ENCODE assay signal across 14 mouse cellular contexts in the genomic region with DNA sequence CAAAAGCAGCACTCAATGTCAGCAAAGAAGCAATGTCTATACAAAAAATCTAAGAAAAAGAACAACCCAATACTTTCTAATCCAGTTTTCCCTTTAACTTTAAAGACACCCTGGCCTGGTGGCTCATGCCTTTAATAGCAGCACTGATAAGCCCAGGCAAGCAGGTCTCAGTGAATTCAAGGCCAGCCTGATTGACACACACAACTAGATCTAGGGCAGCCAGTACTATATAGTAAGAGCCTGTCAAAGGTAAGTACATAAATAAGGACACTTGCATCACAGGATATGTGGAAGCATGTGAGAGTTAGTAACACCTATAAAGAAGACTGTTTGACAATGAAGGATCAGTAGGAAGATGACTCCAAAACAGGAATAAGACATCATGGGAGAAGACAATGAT. TPM values are rescaled to one million over a fixed set of nuclear protein-coding genes. Genes with fewer than 3 reads are reported as not detected.
"Had no signal": no experiment of that assay in that cellular context is flagged by ENCODE, and none has a peak within 500 bp of the region (broad histone marks: within the 10 kb centered on the region; RNA-seq: fewer than 3 reads in every experiment).

No protein-coding gene starts in this region.

- H3K9ac ChIP-seq: limb, embryonic 13.5 days; neural tube, embryonic 15.5 days had no signal

- DNase-seq: kidney, postnatal 4 days; left cerebral cortex, postnatal 4 days; midbrain, embryonic 14.5 days; right cerebral cortex, adult 18-20 months; right cerebral cortex, postnatal 25 days; thymus, postnatal 36 days had no signal

- H3K4me1 ChIP-seq: midbrain, embryonic 10.5 days; neural tube, embryonic 15.5 days had no signal

- H3K9me3 ChIP-seq: limb, embryonic 13.5 days; midbrain, embryonic 10.5 days; neural tube, embryonic 15.5 days had no signal

- H3K27ac ChIP-seq: limb, embryonic 13.5 days; midbrain, embryonic 10.5 days; neural tube, embryonic 15.5 days had no signal

- H3K36me3 ChIP-seq: limb, embryonic 13.5 days; midbrain, embryonic 10.5 days; neural tube, embryonic 15.5 days had no signal

- H3K4me2 ChIP-seq: limb, embryonic 13.5 days; liver, embryonic 11.5 days; neural tube, embryonic 15.5 days had no signal

- H3K4me3 ChIP-seq: limb, embryonic 13.5 days; midbrain, embryonic 10.5 days; myocyte; neural tube, embryonic 15.5 days had no signal

- H3K27me3 ChIP-seq: limb, embryonic 13.5 days; neural tube, embryonic 15.5 days had no signal

RNA-seq across cellular contexts. Expression of gene Sh2d6, which starts 32.0 kb away (rescaled TPM):
- polyA plus RNA-seq: kidney, embryonic 14.5 days; liver, embryonic 11.5 days; lung, embryonic 16.5 days; neural tube, embryonic 11.5 days had no signal
